Mouse (Mus musculus) embryonic facial prominence, embryonic 14.5 days (tissue): Measurements from ENCODE around the gene Egf. TPM values are rescaled to one million over a fixed set of nuclear protein-coding genes. Genes with fewer than 3 reads are reported as not detected.

Experiments
- ATAC-seq: fragments of 200-750 bp; cut with Nextera tagmentation; 2 replicates; pipeline ENCODE4 v1.8.0; 2017; ENCODE audit warnings: low read depth, moderate number of reproducible peaks, moderate TSS enrichment
- DNase-seq: peaks from one replicate; pipeline ENCODE4 v3.0.0-alpha.2; 2015; ENCODE audit warnings: low spot score
- H3K27ac ChIP-seq: fragments of 300-500 bp; sonication (generic); replicated peaks from 2 replicates; pipeline ENCODE4 v1.5.1; 2014; ENCODE audit warnings: low read depth, mild to moderate bottlenecking, low read length, moderate library complexity
- H3K27me3 ChIP-seq: fragments of 300-500 bp; sonication (generic); replicated peaks from 2 replicates; pipeline ENCODE4 v1.6.1; 2014; ENCODE audit warnings: low read length; ENCODE audit not compliant: control insufficient read depth, insufficient read depth
- H3K36me3 ChIP-seq: fragments of 300-500 bp; sonication (generic); 2 replicates; pipeline ENCODE4 v1.6.1; 2014; ENCODE audit warnings: low read length, mixed read lengths; ENCODE audit not compliant: control insufficient read depth, insufficient read depth
- H3K4me1 ChIP-seq: fragments of 300-500 bp; sonication (generic); 2 replicates; pipeline ENCODE4 v1.6.1; 2014; ENCODE audit warnings: antibody characterized with exemption, low read length; ENCODE audit not compliant: control insufficient read depth, insufficient read depth
- H3K4me2 ChIP-seq: fragments of 300-500 bp; sonication (generic); 2 replicates; pipeline ENCODE4 v1.6.1; 2014; ENCODE audit warnings: low read depth, mild to moderate bottlenecking, low read length, moderate library complexity, mixed read lengths
- H3K4me3 ChIP-seq: fragments of 300-500 bp; sonication (generic); 2 replicates; pipeline ENCODE4 v1.5.1; 2014; ENCODE audit warnings: low read depth, mild to moderate bottlenecking, low read length
- H3K9ac ChIP-seq: fragments of 300-500 bp; sonication (generic); 2 replicates; pipeline ENCODE4 v1.6.1; 2014; ENCODE audit warnings: low read depth, mild to moderate bottlenecking, low read length, moderate library complexity, mixed read lengths
- H3K9me3 ChIP-seq: fragments of 300-500 bp; sonication (generic); 2 replicates; pipeline ENCODE4 v1.6.1; 2016; ENCODE audit warnings: low read length; ENCODE audit not compliant: control insufficient read depth
- WGBS: fragments of 180-500 bp; shearing (Covaris S2); extraction: QIAGEN DNeasy Blood & Tissue Kit; methylation state at CpG from one replicate; pipeline ENCODE4 v1.1.7; 2014; 5-methylcytosine and 5-hydroxymethylcytosine counted together
- polyA plus RNA-seq: library from polyadenylated mRNA; unstranded; fragments of >200 nt; fragmentation: Nextera tagmentation; extraction: Ambion mirVana; gene quantifications from 2 replicates; pipeline ENCODE4 v1.2.1, GENCODE M21; 2014

Gene Egf
- 1.9 and 2.2 TPM in 2 replicates for polyA plus RNA-seq

DNA sequence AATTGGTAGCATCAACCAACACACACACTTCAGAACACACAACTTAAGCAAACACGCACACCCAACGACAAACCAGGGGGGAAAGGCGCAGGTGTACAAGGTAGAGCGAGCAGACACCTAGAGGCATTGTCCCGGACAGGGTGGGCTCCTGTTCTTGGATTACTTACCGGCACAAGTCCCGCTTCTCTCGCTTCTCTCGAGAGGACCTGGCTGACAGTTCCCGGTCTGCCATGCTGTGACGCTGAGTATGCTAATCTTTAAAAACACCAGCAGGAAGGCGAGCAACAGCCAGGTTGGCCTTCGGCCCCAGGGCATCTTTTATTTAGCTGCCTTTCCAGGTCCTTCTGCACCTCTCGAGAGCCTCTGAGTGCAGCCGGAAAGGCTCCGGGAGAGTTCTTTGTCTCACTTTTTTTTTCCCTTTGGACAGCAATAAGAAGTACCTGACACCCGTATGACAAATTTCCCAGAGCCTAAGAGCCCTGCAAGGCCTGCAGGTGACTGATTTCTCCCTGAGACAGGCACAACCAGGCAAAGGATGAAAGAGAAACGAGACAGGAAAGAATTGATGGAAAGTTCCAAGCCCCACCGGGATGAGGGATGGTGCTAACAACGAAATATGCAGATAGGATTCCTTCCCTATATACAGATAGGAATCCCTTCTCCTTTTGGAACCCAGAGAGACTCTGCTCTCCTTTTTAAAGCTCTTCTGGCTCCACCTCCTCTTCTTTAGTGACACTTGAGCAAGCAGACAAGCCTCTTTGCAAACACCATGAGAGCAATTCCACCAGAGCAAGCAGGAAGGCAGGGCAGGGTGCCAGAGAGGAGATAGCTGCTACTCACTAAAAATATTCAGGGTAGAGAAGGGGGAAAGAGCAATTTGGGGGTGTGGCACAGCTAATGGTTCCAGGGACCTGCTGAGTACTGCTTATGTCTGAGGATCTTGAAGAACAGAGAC is at the start of gene Egf:
Gene Egf, minus strand, starts transcription at position 667 of the 955 bp plus-strand sequence.
- H3K4me3 ChIP-seq = peak within 1 kb of the TSS; percentile 5; the same call in 1 of the 2 replicates
- ATAC-seq = peak; percentile 47; the same call in 1 of the 2 replicates
- peaks cover 15% of the 10 kb centered on the region for H3K9me3 ChIP-seq
- no peak within 1 kb of the TSS for H3K27ac ChIP-seq
- DNase-seq = peak; percentile 60
- 8% methylated on average over 20 of the region's 20 CpGs for WGBS
- no peak within 1 kb of the TSS for H3K9ac ChIP-seq
- no peaks in the 10 kb centered on the region; the same call in none of the 2 replicates for H3K4me1 ChIP-seq
- H3K27me3 ChIP-seq = peaks cover 3% of the 10 kb centered on the region; the same call in 1 of the 2 replicates
- no peaks in the 10 kb centered on the region for H3K36me3 ChIP-seq
- H3K4me2 ChIP-seq = peak within 1 kb of the TSS; percentile 45

DNA sequence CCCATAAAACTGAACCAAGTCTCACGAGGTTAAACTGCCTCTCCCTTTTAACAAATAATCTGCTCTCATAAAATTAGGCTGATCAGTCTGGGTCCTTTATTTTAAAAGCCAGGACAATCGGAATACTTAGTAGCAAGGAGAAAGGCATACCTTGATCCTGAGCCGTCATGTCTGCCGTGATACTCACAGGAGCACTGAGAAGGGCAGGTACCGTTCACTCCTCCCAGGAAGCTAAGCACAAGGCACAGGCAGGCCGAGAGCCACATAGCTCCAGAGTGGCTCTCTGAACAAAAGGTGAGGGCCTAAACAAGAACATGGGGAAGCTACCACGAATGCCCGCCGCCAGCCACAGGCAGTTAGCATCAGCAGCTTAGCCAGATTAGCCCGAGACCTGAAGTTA is 48.6 kb upstream of the Egf start, which contains the start of gene Lrit3:
Gene Lrit3, minus strand, starts transcription at position 266 of the 400 bp plus-strand sequence.
- H3K36me3 ChIP-seq = no peaks in the 10 kb centered on the region
- no peak within 1 kb of the TSS for H3K9ac ChIP-seq
- 80% methylated on average over 10 of the region's 10 CpGs for WGBS
- ATAC-seq (no peak), DNase-seq (no peak)
- no peaks in the 10 kb centered on the region for H3K4me1 ChIP-seq
- no peaks in the 10 kb centered on the region for H3K9me3 ChIP-seq
- H3K27me3 ChIP-seq = no peaks in the 10 kb centered on the region
- H3K4me2 ChIP-seq = no peak within 1 kb of the TSS
- H3K4me3 ChIP-seq = no peak within 1 kb of the TSS
- H3K27ac ChIP-seq = no peak within 1 kb of the TSS

DNA sequence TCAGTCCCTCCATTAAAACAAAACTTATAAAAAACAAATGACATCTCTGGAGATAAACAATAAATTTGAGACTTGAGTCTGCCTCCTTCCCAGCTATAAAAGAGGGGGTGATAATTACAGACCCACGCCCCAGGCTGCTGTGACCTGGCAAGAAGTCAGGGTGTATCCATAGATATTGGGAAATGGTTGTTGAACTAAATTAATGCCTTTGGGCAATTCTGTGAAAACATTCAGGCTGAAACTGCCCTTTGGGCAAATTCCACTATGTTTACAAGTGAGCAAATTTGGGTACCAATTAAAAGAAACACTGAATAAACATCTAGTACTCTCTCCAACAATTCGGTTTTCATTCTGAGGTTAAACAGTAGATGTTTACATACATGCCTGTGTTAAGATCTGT is 43.9 kb upstream of the Egf start:
- H3K36me3 ChIP-seq = no peaks in the 10 kb centered on the region
- H3K9me3 ChIP-seq = no peaks in the 10 kb centered on the region
- ATAC-seq (no peak), DNase-seq (no peak)
- no peaks in the 10 kb centered on the region for H3K4me1 ChIP-seq
- no peak overlapping the region for H3K4me2 ChIP-seq
- 73% methylated on average over 2 of the region's 2 CpGs for WGBS
- H3K27ac ChIP-seq = no peak overlapping the region
- no peak overlapping the region for H3K4me3 ChIP-seq
- no peaks in the 10 kb centered on the region for H3K27me3 ChIP-seq
- no peak overlapping the region for H3K9ac ChIP-seq

DNA sequence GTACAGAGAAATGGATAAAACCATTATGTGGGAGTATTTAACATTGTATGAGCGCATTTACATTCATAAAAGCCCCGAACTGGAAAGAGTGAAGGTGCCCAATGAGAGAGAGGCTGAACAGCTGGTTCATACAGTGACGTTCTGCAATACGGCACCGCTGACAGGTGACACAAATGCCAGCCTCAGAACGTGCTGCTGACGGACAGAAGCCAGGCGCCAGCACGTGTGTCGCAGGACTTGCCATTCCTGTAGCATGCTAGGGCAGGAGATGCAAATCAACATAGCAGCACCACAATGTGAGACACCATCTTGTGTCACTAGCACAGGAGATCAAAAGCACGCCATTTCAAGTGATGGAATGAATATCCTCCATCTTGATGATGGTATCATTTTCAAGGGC is 43.4 kb upstream of the Egf start:
- Histone ChIP-seq H3K36me3 (no peaks in the 10 kb centered on the region), H3K4me1 (no peaks in the 10 kb centered on the region), H3K9me3 (no peaks in the 10 kb centered on the region), H3K4me3 (no peak overlapping the region), H3K27me3 (no peaks in the 10 kb centered on the region), H3K27ac (no peak overlapping the region), H3K4me2 (no peak overlapping the region), H3K9ac (no peak overlapping the region)
- 72% methylated on average over 11 of the region's 11 CpGs for WGBS
- DNase-seq (no peak), ATAC-seq (no peak)

DNA sequence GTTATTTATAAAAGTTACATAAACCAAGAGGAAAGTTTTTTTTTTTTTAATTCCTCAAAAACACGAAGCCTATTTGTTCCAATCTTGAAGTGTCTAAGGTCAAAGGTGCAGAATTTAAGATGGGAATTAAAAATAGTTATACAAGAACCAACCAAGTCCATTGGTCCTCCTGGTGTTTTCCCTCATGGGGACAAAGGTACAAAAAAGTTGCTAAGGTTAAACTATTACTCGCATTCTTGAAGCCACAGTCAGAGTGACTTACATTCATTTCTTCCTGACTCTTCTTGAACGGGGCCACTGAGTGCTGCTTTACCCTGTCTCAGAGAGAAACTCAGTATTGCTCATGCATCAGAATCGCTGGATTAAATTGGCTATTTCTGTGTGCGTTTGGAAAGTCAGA is 42.2 kb upstream of the Egf start:
- H3K27me3 ChIP-seq = no peaks in the 10 kb centered on the region
- H3K4me1 ChIP-seq = no peaks in the 10 kb centered on the region
- no peak for ATAC-seq
- H3K9ac ChIP-seq = no peak overlapping the region
- WGBS = 78% methylated on average over 5 of the region's 5 CpGs
- H3K4me2 ChIP-seq = no peak overlapping the region
- H3K4me3 ChIP-seq = no peak overlapping the region
- DNase-seq = no peak
- H3K27ac ChIP-seq = no peak overlapping the region
- H3K9me3 ChIP-seq = no peaks in the 10 kb centered on the region
- no peaks in the 10 kb centered on the region for H3K36me3 ChIP-seq

DNA sequence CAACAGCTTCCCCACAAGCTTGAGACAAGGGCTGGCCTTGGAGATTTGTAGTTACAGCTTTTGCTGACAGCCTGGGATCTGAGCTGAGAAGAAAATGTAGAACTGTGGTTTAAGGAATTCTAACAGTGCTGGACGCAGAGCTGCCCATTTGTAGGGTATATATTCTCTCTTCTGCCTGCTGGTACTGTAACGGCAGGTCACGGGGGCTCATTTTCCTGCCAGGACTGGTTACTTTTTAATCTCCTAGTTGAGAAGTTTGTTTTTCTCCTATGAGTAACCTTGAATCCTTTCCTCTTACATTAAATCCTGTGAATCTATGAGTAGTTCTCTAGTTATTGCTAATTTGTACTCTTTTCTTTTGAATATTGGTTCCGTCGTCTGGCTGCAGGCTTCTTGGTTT is 38.7 kb upstream of the Egf start:
- ATAC-seq (no peak), DNase-seq (no peak)
- Histone ChIP-seq H3K27ac (no peak overlapping the region), H3K4me2 (no peak overlapping the region), H3K9me3 (no peaks in the 10 kb centered on the region), H3K36me3 (no peaks in the 10 kb centered on the region), H3K27me3 (no peaks in the 10 kb centered on the region), H3K4me3 (no peak overlapping the region), H3K4me1 (no peaks in the 10 kb centered on the region), H3K9ac (no peak overlapping the region)
- 84% methylated on average over 5 of the region's 5 CpGs for WGBS

DNA sequence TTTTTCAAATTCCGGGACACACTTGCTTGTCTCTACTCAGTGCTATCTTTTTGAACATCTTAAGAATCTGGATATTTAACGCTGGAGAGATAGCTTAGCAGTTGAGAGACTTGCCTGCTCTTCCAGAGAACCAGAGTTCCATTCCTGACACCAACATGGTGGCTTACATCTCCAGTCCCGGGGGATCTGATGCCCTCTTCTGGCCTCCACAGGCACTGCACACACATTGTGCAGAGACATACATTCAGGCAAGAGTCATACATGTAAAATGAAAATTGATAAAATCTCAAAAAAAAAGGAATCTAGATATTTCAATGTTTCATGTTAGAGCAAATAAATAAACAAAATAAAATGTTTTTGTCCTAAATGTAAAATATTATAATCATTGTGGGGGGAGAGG is 27.6 kb upstream of the Egf start:
- DNase-seq = no peak
- no peak overlapping the region for H3K4me2 ChIP-seq
- H3K9me3 ChIP-seq = no peaks in the 10 kb centered on the region
- no peak overlapping the region for H3K27ac ChIP-seq
- H3K36me3 ChIP-seq = no peaks in the 10 kb centered on the region
- no peaks in the 10 kb centered on the region for H3K27me3 ChIP-seq
- H3K4me3 ChIP-seq = no peak overlapping the region
- ATAC-seq = no peak
- WGBS = 94% methylated on average over 3 of the region's 3 CpGs
- H3K9ac ChIP-seq = no peak overlapping the region
- H3K4me1 ChIP-seq = no peaks in the 10 kb centered on the region

DNA sequence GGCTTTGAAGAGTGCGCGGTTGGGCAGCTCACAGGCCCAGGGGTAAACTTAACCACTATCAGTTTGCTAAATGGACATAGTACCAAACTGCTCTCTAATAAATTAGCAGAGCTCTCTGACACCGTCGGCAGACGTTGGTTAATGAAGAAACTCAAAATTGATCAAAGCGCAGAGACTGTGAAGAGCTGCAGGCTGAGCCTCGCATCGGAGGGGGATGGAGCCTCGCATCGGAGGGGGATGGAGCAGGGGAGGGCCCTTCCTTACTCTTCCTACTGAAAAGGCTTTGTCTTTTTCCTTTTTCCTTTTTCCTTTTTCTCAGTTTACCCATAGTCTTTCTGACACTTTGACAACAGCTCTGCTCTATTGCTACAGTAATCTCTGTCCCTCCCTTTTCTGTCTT is 26.3 kb upstream of the Egf start:
- Histone ChIP-seq H3K36me3 (no peaks in the 10 kb centered on the region), H3K4me1 (no peaks in the 10 kb centered on the region), H3K4me3 (no peak overlapping the region), H3K4me2 (no peak overlapping the region), H3K27me3 (no peaks in the 10 kb centered on the region), H3K9me3 (no peaks in the 10 kb centered on the region), H3K9ac (no peak overlapping the region), H3K27ac (no peak overlapping the region)
- ATAC-seq (no peak), DNase-seq (no peak)
- whole genome bisulfite sequencing = 47% methylated on average over 10 of the region's 10 CpGs

DNA sequence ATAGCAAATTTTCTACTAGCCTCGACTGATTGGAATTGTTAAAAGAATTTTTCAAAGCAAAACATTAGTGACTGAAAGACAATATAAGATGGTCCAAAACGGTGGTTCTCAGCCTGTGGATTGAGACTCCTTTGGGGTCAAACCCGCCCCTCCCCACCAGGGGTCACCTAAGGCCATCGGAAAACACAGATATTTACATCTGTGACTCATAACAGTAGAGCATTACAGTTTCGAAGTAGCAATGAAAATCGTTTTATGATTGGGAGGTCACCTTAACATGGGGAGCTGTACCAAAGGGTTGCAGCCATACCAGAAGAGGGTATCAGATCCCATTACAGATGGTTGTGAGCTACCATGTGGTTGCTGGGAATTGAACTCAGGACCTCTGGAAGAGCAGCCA is 16.1 kb upstream of the Egf start:
- Histone ChIP-seq H3K27me3 (no peaks in the 10 kb centered on the region), H3K27ac (no peak overlapping the region), H3K9me3 (no peaks in the 10 kb centered on the region), H3K4me1 (no peaks in the 10 kb centered on the region), H3K4me2 (no peak overlapping the region), H3K36me3 (no peaks in the 10 kb centered on the region), H3K9ac (no peak overlapping the region), H3K4me3 (no peak overlapping the region)
- no peak for ATAC-seq
- 77% methylated on average over 6 of the region's 6 CpGs for WGBS
- DNase-seq = no peak
